Mouse (Mus musculus) layer of hippocampus, adult 11-12 months (tissue): ENCODE measurements around the gene Asb10.

Experiments
- DNase-seq: peaks from one replicate; pipeline ENCODE4 v3.0.0; 2022; ENCODE audit warnings: low spot score

Asb10 gene

DNA sequence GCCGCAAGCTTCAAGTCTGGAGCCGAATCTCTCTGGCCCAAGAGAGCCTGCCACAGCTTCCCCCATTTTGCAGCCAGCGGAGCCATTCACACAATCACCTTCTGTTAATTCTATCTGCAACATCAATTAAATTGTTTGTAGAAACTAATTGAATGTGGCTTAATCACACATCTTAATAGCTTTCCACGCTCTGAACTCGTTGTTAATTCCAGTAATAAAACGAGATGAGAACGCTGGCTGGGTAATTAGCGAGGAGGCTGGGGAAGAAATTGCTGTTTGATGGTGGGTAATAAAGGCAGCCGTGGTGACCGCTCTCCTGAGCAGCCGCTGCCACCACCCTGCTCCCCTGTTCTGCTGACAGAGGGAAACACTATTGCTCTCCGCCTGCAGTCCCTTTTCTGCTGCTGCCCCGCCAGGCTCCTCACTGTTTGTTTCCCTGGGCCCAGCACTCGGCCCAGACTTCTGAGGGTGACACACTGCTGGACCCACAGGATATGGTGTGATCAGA, 50.3 kb downstream of the Asb10 start:
- no peak for DNase-seq

- no peak for DNase-seq
These were observed 54.0 kb downstream of the Asb10 start for GRCm38 (mm10) chr5:24486738-24487137.

GRCm38 (mm10) chr5:24486097-24486496, 54.7 kb downstream of the Asb10 start:
- peak; percentile 91 for DNase-seq

GRCm38 (mm10) chr5:24484963-24485362, 55.8 kb downstream of the Asb10 start:
- no peak for DNase-seq

DNA sequence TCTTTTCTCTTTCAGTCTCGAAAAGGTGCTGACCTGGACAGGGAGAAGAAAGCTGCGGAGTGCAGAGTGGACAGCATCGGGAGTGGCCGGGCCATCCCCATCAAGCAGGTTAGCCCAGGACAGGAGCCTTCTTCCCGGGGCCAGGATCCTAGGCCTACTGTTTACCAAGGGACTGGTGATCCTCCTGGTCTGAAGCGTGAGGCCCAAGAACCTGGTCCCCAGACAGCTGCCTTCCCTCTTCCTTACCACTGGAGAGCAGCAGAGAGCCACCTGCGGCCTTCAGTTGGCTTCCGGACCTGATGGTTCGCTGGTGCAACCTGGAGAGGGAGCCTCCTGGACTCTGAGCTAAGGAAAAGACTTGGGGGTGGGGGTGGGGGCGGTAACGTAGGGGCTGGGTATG, 57.5 kb downstream of the Asb10 start:
- DNase-seq: peak; percentile 65
